Mouse (Mus musculus): Measurements from ENCODE around the gene Tmem126b. TPM values are rescaled to one million over a fixed set of nuclear protein-coding genes. Genes with fewer than 3 reads are reported as not detected.

Gene Tmem126b
- 21.1 TPM for polyA plus RNA-seq (2017; shearing (Covaris generic))

GRCm38 (mm10) chr7:90475793-90476312 lies at the start of gene Tmem126b:
TSS of gene Tmem126b (minus strand) at chr7:90476001.

DNA sequence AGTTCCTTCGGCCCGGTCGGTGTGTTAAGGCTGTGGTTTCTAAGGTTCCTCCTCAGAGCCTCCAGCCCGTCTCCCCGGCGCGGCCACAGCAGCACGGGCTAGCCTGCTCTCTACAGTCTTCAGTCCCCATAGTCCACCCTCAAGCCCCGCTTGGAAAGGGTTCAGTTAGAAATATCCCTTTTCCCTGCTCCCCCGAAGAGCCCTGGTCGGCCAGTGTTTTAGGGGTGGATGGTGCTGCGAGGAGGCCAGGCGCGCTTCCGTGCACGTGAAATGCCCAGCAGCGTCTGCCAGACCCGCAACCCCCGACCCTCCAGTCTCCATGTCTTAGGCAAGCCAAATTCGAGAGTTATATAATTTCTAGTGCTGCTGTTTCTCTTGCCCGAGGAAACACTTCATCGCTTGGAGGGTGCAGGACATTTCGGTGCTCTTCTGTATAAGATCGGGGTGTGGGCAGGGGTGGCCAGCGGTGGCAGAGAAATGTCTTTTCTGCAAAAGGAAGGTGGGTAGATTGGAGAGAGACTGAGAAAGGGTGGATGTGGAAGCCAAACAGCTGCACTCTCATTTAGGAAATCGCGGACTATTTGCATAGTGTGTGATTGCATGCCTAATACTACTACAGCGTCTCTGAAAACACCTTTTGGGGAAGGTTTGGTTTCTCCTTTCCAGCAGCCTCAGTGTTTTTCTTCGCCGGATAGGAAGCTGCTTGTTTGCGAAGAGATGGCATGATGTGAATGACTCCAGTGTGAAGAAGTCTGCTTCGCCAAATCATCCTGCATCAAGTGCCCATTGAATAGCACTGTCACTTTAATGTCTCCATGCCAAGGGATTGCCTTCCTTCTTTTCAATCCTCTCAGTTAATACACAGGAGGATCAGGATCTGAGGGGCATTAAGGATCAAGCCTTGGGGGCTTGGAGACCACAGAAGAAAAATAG lies 778 bp upstream of the Tmem126b start, which contains the start of gene Dlg2:
Gene Dlg2 (plus strand): TSS at position 360 of the 933 bp plus-strand sequence.

GRCm38 (mm10) chr7:90456845-90457468 lies 18.8 kb downstream of the Tmem126b start, which contains the start of gene Tmem126a:
TSS of gene Tmem126a (minus strand) at chr7:90457229.

GRCm38 (mm10) chr7:90442518-90443080 lies 33.2 kb downstream of the Tmem126b start, which contains the start of gene Crebzf:
TSS of gene Crebzf (plus strand) at chr7:90442729.

GRCm38 (mm10) chr7:90426020-90427001 lies 49.5 kb downstream of the Tmem126b start, which contains the start of gene Ccdc89:
TSS of gene Ccdc89 (plus strand) at chr7:90426577.

Other genes with a start within 250 kb of the Tmem126b start
- gene Ccdc83, start 210.2 kb downstream of the Tmem126b start, polyA plus RNA-seq (2017; shearing (Covaris generic)) = not detected
- gene Sytl2, start 173.7 kb downstream of the Tmem126b start, polyA plus RNA-seq (2017; shearing (Covaris generic)) = 67.5 TPM
- gene Ccdc89, start 49.4 kb downstream of the Tmem126b start, polyA plus RNA-seq (2017; shearing (Covaris generic)) = not detected
- gene Crebzf, start 33.3 kb downstream of the Tmem126b start, polyA plus RNA-seq (2017; shearing (Covaris generic)) = 247 TPM
- 40.9 TPM for gene Tmem126a, start 18.8 kb downstream of the Tmem126b start, polyA plus RNA-seq (2017; shearing (Covaris generic))
- not detected for gene Dlg2, start 671 bp upstream of the Tmem126b start, polyA plus RNA-seq (2017; shearing (Covaris generic))